Comparison of ENCODE assay signal across 8 mouse cellular contexts in genomic region chr11:54523431-54524001, GRCm38 (mm10). TPM values are rescaled to one million over a fixed set of nuclear protein-coding genes. Genes with fewer than 3 reads are reported as not detected.
DNase-seq lines count a peak whose midpoint lies in the region; ATAC-seq and TF ChIP-seq lines count a peak whose summit lies in the region.

No protein-coding gene starts in this region.

- ATAC-seq in midbrain, embryonic 12.5 days (ENCODE audit: low FRiP score, low read depth) = no peak

- H3K9me3 ChIP-seq in hindbrain, embryonic 10.5 days = no peaks in the 10 kb centered on the region
- no peaks in the 10 kb centered on the region for H3K9me3 ChIP-seq in midbrain, embryonic 12.5 days

- intact Hi-C loops in left cerebral cortex, postnatal 4 days (cut with DNase I) = loop anchor here (10.0 kb wide), 1 partner anchor 341 kb away; the partner anchor contains the start of genes Hint1 and Lyrm7

- H3K27ac ChIP-seq in kidney, adult 2 months (ENCODE audit: insufficient read depth, low read depth, low read length) = no peak overlapping the region
- peak overlapping the region; percentile 94 for H3K27ac ChIP-seq in hindbrain, embryonic 10.5 days
- H3K27ac ChIP-seq in midbrain, embryonic 12.5 days (replicated peaks) = 0 out of 2 replicates have a peak overlapping the region, but pooled peaks have one; percentile 82

- H3K4me2 ChIP-seq in midbrain, embryonic 12.5 days (replicated peaks) = peak overlapping the region; percentile 73

- H3K36me3 ChIP-seq in kidney, adult 2 months (ENCODE audit: control insufficient read depth, insufficient read depth, low read length) = no peaks in the 10 kb centered on the region
- H3K36me3 ChIP-seq in hindbrain, embryonic 10.5 days = no peaks in the 10 kb centered on the region
- no peaks in the 10 kb centered on the region for H3K36me3 ChIP-seq in midbrain, embryonic 12.5 days

- TF ChIP-seq CTCF in kidney, adult 2 months (conservative IDR thresholded peaks at IDR 0.05; ENCODE audit: insufficient read depth, insufficient read length, low read depth, low read length) = no peak

- no peak for DNase-seq in kidney, adult 2 months
- no peak for DNase-seq in kidney, adult 9 months
- DNase-seq in MEL-GATA-1-ER (ENCODE audit: extremely low read depth, low read depth) = peak; percentile 34
- no peak for DNase-seq in hindbrain, embryonic 10.5 days (ENCODE audit: low spot score)
- no peak for DNase-seq in spleen, postnatal 4 days (ENCODE audit: low spot score in 2 of 2)
- no peak for DNase-seq in layer of hippocampus, adult 9-10 months (ENCODE audit: low spot score)
- no peak for DNase-seq in left cerebral cortex, postnatal 4 days

- 9% methylated on average over 10 of the region's 10 CpGs for WGBS in kidney, adult 2 months
- WGBS in hindbrain, embryonic 10.5 days = 18% methylated on average over 10 of the region's 10 CpGs
- 18% methylated on average over 10 of the region's 10 CpGs for WGBS in midbrain, embryonic 12.5 days

- no peak for TF ChIP-seq POLR2A in kidney, adult 2 months (IDR thresholded peaks at IDR 0.05; ENCODE audit: low read depth, low read length)

- H3K27me3 ChIP-seq in kidney, adult 2 months (replicated peaks; ENCODE audit: control insufficient read depth, insufficient read depth, low read length) = no peaks in the 10 kb centered on the region
- H3K27me3 ChIP-seq in hindbrain, embryonic 10.5 days (ENCODE audit: insufficient read depth, poor library complexity, severe bottlenecking) = no peaks in the 10 kb centered on the region
- H3K27me3 ChIP-seq in midbrain, embryonic 12.5 days = no peaks in the 10 kb centered on the region

- H3K4me1 ChIP-seq in kidney, adult 2 months (ENCODE audit: control insufficient read depth, insufficient read depth, low read length) = peaks cover 9% of the 10 kb centered on the region; the same call in 1 of the 2 replicates
- peaks cover 23% of the 10 kb centered on the region for H3K4me1 ChIP-seq in hindbrain, embryonic 10.5 days (replicated peaks)
- H3K4me1 ChIP-seq in midbrain, embryonic 12.5 days = peaks cover 20% of the 10 kb centered on the region

- H3K9ac ChIP-seq in midbrain, embryonic 12.5 days (replicated peaks) = peak overlapping the region; percentile 76

- peak overlapping the region; percentile 74 for H3K4me3 ChIP-seq in kidney, adult 2 months (ENCODE audit: insufficient read depth, low read depth, low read length)
- H3K4me3 ChIP-seq in hindbrain, embryonic 10.5 days = peak overlapping the region; percentile 95
- H3K4me3 ChIP-seq in midbrain, embryonic 12.5 days = peak overlapping the region; percentile 87

RNA-seq across cellular contexts. Expression of gene Rapgef6, which starts 0.9 kb away (rescaled TPM):
- polyA plus RNA-seq in kidney, adult 2 months (2012; rRNA removed) = 12.1 and 15.9 TPM in 2 replicates
- 29.6 and 38.3 TPM in 2 replicates for polyA plus RNA-seq in hindbrain, embryonic 10.5 days (2016; fragmentation: Nextera tagmentation; extraction: Ambion mirVana)
- polyA plus RNA-seq in midbrain, embryonic 12.5 days (2016; fragmentation: Nextera tagmentation; extraction: Ambion mirVana) = 34.5 and 37.5 TPM in 2 replicates
- 10 to 100 TPM; 34.2 to 37.9 TPM for total RNA-seq in left cerebral cortex, postnatal 4 days (2021)
